In genomic region chr3:52756816-52757215, GRCm38 (mm10) we compare ENCODE assay signal across 28 mouse cellular contexts.
"Had no signal": no experiment of that assay in that cellular context is flagged by ENCODE, and none has a peak within 500 bp of the region (broad histone marks: within the 10 kb centered on the region; RNA-seq: fewer than 3 reads in every experiment).

No protein-coding gene starts in this region.

- H3K4me1 ChIP-seq: limb, embryonic 12.5 days; limb, embryonic 15.5 days; liver, embryonic 12.5 days; liver, embryonic 15.5 days; midbrain, embryonic 12.5 days; midbrain, embryonic 15.5 days; neural tube, embryonic 12.5 days had no signal

- H3K27ac ChIP-seq: limb, embryonic 10.5 days; limb, embryonic 12.5 days; limb, embryonic 13.5 days; limb, embryonic 15.5 days; liver, embryonic 12.5 days; liver, embryonic 13.5 days; liver, embryonic 14.5 days; liver, embryonic 15.5 days; lung, embryonic 15.5 days; macrophage; midbrain, embryonic 10.5 days; midbrain, embryonic 12.5 days; midbrain, embryonic 15.5 days; neural tube, embryonic 12.5 days had no signal

- H3K9ac ChIP-seq: limb, embryonic 12.5 days; limb, embryonic 13.5 days; limb, embryonic 15.5 days; liver, embryonic 12.5 days; liver, embryonic 13.5 days; liver, embryonic 14.5 days; liver, embryonic 15.5 days; liver, postnatal 0 days; lung, embryonic 14.5 days; lung, embryonic 15.5 days; midbrain, embryonic 12.5 days; midbrain, embryonic 15.5 days; neural tube, embryonic 12.5 days had no signal

- H3K4me2 ChIP-seq: limb, embryonic 12.5 days; limb, embryonic 13.5 days; limb, embryonic 15.5 days; liver, embryonic 11.5 days; liver, embryonic 12.5 days; liver, embryonic 13.5 days; liver, embryonic 15.5 days; lung, embryonic 14.5 days; lung, embryonic 15.5 days; midbrain, embryonic 12.5 days; midbrain, embryonic 15.5 days; neural tube, embryonic 12.5 days had no signal

- H3K27me3 ChIP-seq: limb, embryonic 12.5 days; limb, embryonic 15.5 days; liver, embryonic 12.5 days; liver, embryonic 13.5 days; liver, embryonic 15.5 days; lung, embryonic 15.5 days; midbrain, embryonic 15.5 days; neural tube, embryonic 12.5 days had no signal

- H3K9me3 ChIP-seq: limb, embryonic 10.5 days; limb, embryonic 12.5 days; limb, embryonic 13.5 days; limb, embryonic 15.5 days; liver, embryonic 12.5 days; liver, embryonic 13.5 days; liver, embryonic 15.5 days; lung, embryonic 15.5 days; megakaryocyte, embryonic 14.5 days; midbrain, embryonic 10.5 days; midbrain, embryonic 12.5 days; midbrain, embryonic 15.5 days; neural tube, embryonic 12.5 days had no signal

- DNase-seq: left cerebral cortex, postnatal 4 days; liver; liver, embryonic 13.5 days; liver, postnatal 0 days; lung, adult 2 months; lung, embryonic 14.5 days; lung, postnatal 10 days; lung, postnatal 14 days; lung, postnatal 4 days; midbrain, embryonic 14.5 days had no signal

- ATAC-seq: liver, embryonic 12.5 days; liver, postnatal 0 days; lung, postnatal 0 days; midbrain, embryonic 15.5 days; midbrain, embryonic 16.5 days had no signal

- H3K36me3 ChIP-seq: limb, embryonic 10.5 days; limb, embryonic 12.5 days; limb, embryonic 13.5 days; limb, embryonic 15.5 days; liver, embryonic 12.5 days; liver, embryonic 13.5 days; liver, embryonic 15.5 days; lung, embryonic 15.5 days; midbrain, embryonic 10.5 days; midbrain, embryonic 12.5 days; midbrain, embryonic 15.5 days; neural tube, embryonic 12.5 days had no signal

- H3K4me3 ChIP-seq: limb, embryonic 10.5 days; limb, embryonic 12.5 days; limb, embryonic 13.5 days; limb, embryonic 15.5 days; liver, embryonic 12.5 days; liver, embryonic 13.5 days; liver, embryonic 15.5 days; lung, embryonic 15.5 days; megakaryocyte, embryonic 14.5 days; midbrain, embryonic 10.5 days; midbrain, embryonic 12.5 days; midbrain, embryonic 15.5 days; myocyte; neural tube, embryonic 12.5 days had no signal
